Mouse (Mus musculus): ENCODE measurements around the gene Fktn. TPM values are rescaled to one million over a fixed set of nuclear protein-coding genes. Genes with fewer than 3 reads are reported as not detected.

The Fktn gene
- total and polyA plus RNA-seq, 2 experiments = 2.0 to 5.8 TPM

GRCm38 (mm10) chr4:53757030-53757429, 43.2 kb downstream of the Fktn start:
- Histone ChIP-seq H3K9ac (ENCODE audit: low read depth, low read length) (no peak overlapping the region), H3K4me1 (ENCODE audit: control insufficient read depth, insufficient read depth, low read length) (no peaks in the 10 kb centered on the region), H3K4me3 (ENCODE audit: insufficient read depth, low read depth, low read length) (no peak overlapping the region), H3K27ac (replicated peaks; ENCODE audit: insufficient read depth, low read depth, low read length) (no peak overlapping the region), H3K36me3 (ENCODE audit: control insufficient read depth, insufficient read depth, low read length) (peaks cover 12% of the 10 kb centered on the region; the same call in 1 of the 2 replicates), H3K27me3 (ENCODE audit: control insufficient read depth, insufficient read depth, low read length) (no peaks in the 10 kb centered on the region), H3K79me2 (ENCODE audit: control insufficient read depth, insufficient read depth, low read length) (no peaks in the 10 kb centered on the region)
- no peak for DNase-seq (ENCODE audit: extremely low read depth, low read depth, low spot score)
- TF ChIP-seq POLR2A (IDR thresholded peaks at IDR 0.05; ENCODE audit: extremely low read depth, insufficient read depth, low read length) (no peak), CTCF (IDR thresholded peaks at IDR 0.05; ENCODE audit: low read depth, low read length) (no peak)

- DNase-seq (ENCODE audit: extremely low read depth, low read depth, low spot score) = no peak
- TF ChIP-seq CTCF (IDR thresholded peaks at IDR 0.05; ENCODE audit: low read depth, low read length) = no peak
- no peak for TF ChIP-seq POLR2A (IDR thresholded peaks at IDR 0.05; ENCODE audit: extremely low read depth, insufficient read depth, low read length)
- Histone ChIP-seq H3K4me1 (ENCODE audit: control insufficient read depth, insufficient read depth, low read length) (no peaks in the 10 kb centered on the region), H3K36me3 (ENCODE audit: control insufficient read depth, insufficient read depth, low read length) (peaks cover 16% of the 10 kb centered on the region; the same call in 1 of the 2 replicates), H3K27me3 (ENCODE audit: control insufficient read depth, insufficient read depth, low read length) (no peaks in the 10 kb centered on the region), H3K27ac (replicated peaks; ENCODE audit: insufficient read depth, low read depth, low read length) (no peak overlapping the region), H3K9ac (ENCODE audit: low read depth, low read length) (no peak overlapping the region), H3K4me3 (ENCODE audit: insufficient read depth, low read depth, low read length) (no peak overlapping the region), H3K79me2 (ENCODE audit: control insufficient read depth, insufficient read depth, low read length) (no peaks in the 10 kb centered on the region)
- WGBS = 94% methylated on average over 4 of the region's 4 CpGs
Measured at GRCm38 (mm10) chr4:53758764-53759163, 45.0 kb downstream of the Fktn start.

GRCm38 (mm10) chr4:53759678-53760077, 45.9 kb downstream of the Fktn start:
- H3K9ac ChIP-seq (ENCODE audit: low read depth, low read length) = no peak overlapping the region
- 97% methylated on average over 3 of the region's 3 CpGs for WGBS
- H3K27me3 ChIP-seq (ENCODE audit: control insufficient read depth, insufficient read depth, low read length) = no peaks in the 10 kb centered on the region
- no peaks in the 10 kb centered on the region for H3K4me1 ChIP-seq (ENCODE audit: control insufficient read depth, insufficient read depth, low read length)
- no peaks in the 10 kb centered on the region for H3K79me2 ChIP-seq (ENCODE audit: control insufficient read depth, insufficient read depth, low read length)
- no peak for DNase-seq (ENCODE audit: extremely low read depth, low read depth, low spot score)
- H3K36me3 ChIP-seq (ENCODE audit: control insufficient read depth, insufficient read depth, low read length) = peaks cover 16% of the 10 kb centered on the region; the same call in 1 of the 2 replicates
- H3K27ac ChIP-seq (replicated peaks; ENCODE audit: insufficient read depth, low read depth, low read length) = no peak overlapping the region
- TF ChIP-seq POLR2A (IDR thresholded peaks at IDR 0.05; ENCODE audit: extremely low read depth, insufficient read depth, low read length) = no peak
- no peak for TF ChIP-seq CTCF (IDR thresholded peaks at IDR 0.05; ENCODE audit: low read depth, low read length)
- no peak overlapping the region for H3K4me3 ChIP-seq (ENCODE audit: insufficient read depth, low read depth, low read length)

- Histone ChIP-seq H3K36me3 (ENCODE audit: control insufficient read depth, insufficient read depth, low read length) (peaks cover 16% of the 10 kb centered on the region; the same call in 1 of the 2 replicates), H3K4me1 (ENCODE audit: control insufficient read depth, insufficient read depth, low read length) (no peaks in the 10 kb centered on the region), H3K9ac (ENCODE audit: low read depth, low read length) (no peak overlapping the region), H3K79me2 (ENCODE audit: control insufficient read depth, insufficient read depth, low read length) (no peaks in the 10 kb centered on the region), H3K4me3 (ENCODE audit: insufficient read depth, low read depth, low read length) (no peak overlapping the region), H3K27ac (replicated peaks; ENCODE audit: insufficient read depth, low read depth, low read length) (no peak overlapping the region), H3K27me3 (ENCODE audit: control insufficient read depth, insufficient read depth, low read length) (no peaks in the 10 kb centered on the region)
- DNase-seq (ENCODE audit: extremely low read depth, low read depth, low spot score) = no peak
- TF ChIP-seq CTCF (IDR thresholded peaks at IDR 0.05; ENCODE audit: low read depth, low read length) (no peak), POLR2A (IDR thresholded peaks at IDR 0.05; ENCODE audit: extremely low read depth, insufficient read depth, low read length) (no peak)
- 91% methylated on average over 3 of the region's 3 CpGs for WGBS
Measured at GRCm38 (mm10) chr4:53762501-53762900, 48.7 kb downstream of the Fktn start.

- H3K4me1 ChIP-seq (ENCODE audit: control insufficient read depth, insufficient read depth, low read length) = no peaks in the 10 kb centered on the region
- H3K27me3 ChIP-seq (ENCODE audit: control insufficient read depth, insufficient read depth, low read length) = no peaks in the 10 kb centered on the region
- no peak overlapping the region for H3K4me3 ChIP-seq (ENCODE audit: insufficient read depth, low read depth, low read length)
- H3K79me2 ChIP-seq (ENCODE audit: control insufficient read depth, insufficient read depth, low read length) = no peaks in the 10 kb centered on the region
- DNase-seq (ENCODE audit: extremely low read depth, low read depth, low spot score) = no peak
- no peak overlapping the region for H3K9ac ChIP-seq (ENCODE audit: low read depth, low read length)
- no peaks in the 10 kb centered on the region for H3K36me3 ChIP-seq (ENCODE audit: control insufficient read depth, insufficient read depth, low read length)
- TF ChIP-seq CTCF (IDR thresholded peaks at IDR 0.05; ENCODE audit: low read depth, low read length) (no peak), POLR2A (IDR thresholded peaks at IDR 0.05; ENCODE audit: extremely low read depth, insufficient read depth, low read length) (no peak)
- no peak overlapping the region for H3K27ac ChIP-seq (replicated peaks; ENCODE audit: insufficient read depth, low read depth, low read length)
- WGBS = 56% methylated on average over 6 of the region's 6 CpGs
Measured at GRCm38 (mm10) chr4:53770958-53771735, 57.3 kb downstream of the Fktn start.

GRCm38 (mm10) chr4:53772004-53772403, 58.2 kb downstream of the Fktn start:
- H3K27me3 ChIP-seq (ENCODE audit: control insufficient read depth, insufficient read depth, low read length) = no peaks in the 10 kb centered on the region
- WGBS = 90% methylated on average over 5 of the region's 5 CpGs
- no peak for DNase-seq (ENCODE audit: extremely low read depth, low read depth, low spot score)
- no peak overlapping the region for H3K9ac ChIP-seq (ENCODE audit: low read depth, low read length)
- H3K79me2 ChIP-seq (ENCODE audit: control insufficient read depth, insufficient read depth, low read length) = no peaks in the 10 kb centered on the region
- H3K4me1 ChIP-seq (ENCODE audit: control insufficient read depth, insufficient read depth, low read length) = no peaks in the 10 kb centered on the region
- no peaks in the 10 kb centered on the region for H3K36me3 ChIP-seq (ENCODE audit: control insufficient read depth, insufficient read depth, low read length)
- no peak overlapping the region for H3K4me3 ChIP-seq (ENCODE audit: insufficient read depth, low read depth, low read length)
- TF ChIP-seq CTCF (IDR thresholded peaks at IDR 0.05; ENCODE audit: low read depth, low read length) = no peak
- no peak for TF ChIP-seq POLR2A (IDR thresholded peaks at IDR 0.05; ENCODE audit: extremely low read depth, insufficient read depth, low read length)
- no peak overlapping the region for H3K27ac ChIP-seq (replicated peaks; ENCODE audit: insufficient read depth, low read depth, low read length)

Data from liver, adult 2 months (tissue).